Mouse (Mus musculus) MEL (cell line): Measurements from ENCODE around the gene Mast3. TPM values are rescaled to one million over a fixed set of nuclear protein-coding genes. Genes with fewer than 3 reads are reported as not detected.

Experiments
- DNase-seq: peaks from one replicate; pipeline ENCODE4 v3.0.0; 2011; ENCODE audit warnings: low read depth, low spot score
- H3K27ac ChIP-seq: 2 replicates; pipeline ENCODE4 v1.5.1; 2012; ENCODE audit warnings: low read depth, mild to moderate bottlenecking, control low read depth, low read length, moderate library complexity; ENCODE audit not compliant: control insufficient read depth
- H3K27me3 ChIP-seq, 2 experiments: fragments of 150-350 bp in 1 of 2; sonication (generic) in 1 of 2; 2 replicates each; pipeline ENCODE4 v1.6.1; 2012; ENCODE audit warnings: low read length in 2 of 2, mild to moderate bottlenecking in 2 of 2, improper control_type of control experiment in 1 of 2, moderate library complexity in 1 of 2; ENCODE audit not compliant: insufficient read depth in 2 of 2, control insufficient read depth in 1 of 2
- H3K36me3 ChIP-seq, 2 experiments: 2 replicates each; pipeline ENCODE4 v1.6.1; 2012 to 2014; ENCODE audit warnings: low read length in 2 of 2, improper control_type of control experiment in 1 of 2, inconsistent platforms in 1 of 2, mild to moderate bottlenecking in 1 of 2; ENCODE audit not compliant: insufficient read depth in 2 of 2, control insufficient read depth in 1 of 2
- H3K4me1 ChIP-seq, 2 experiments: fragments of 150-350 bp in 1 of 2; sonication (generic) in 1 of 2; 2 replicates each; pipeline ENCODE4 v1.6.1; 2012; ENCODE audit warnings: low read length in 2 of 2, improper control_type of control experiment in 1 of 2, mild to moderate bottlenecking in 1 of 2; ENCODE audit not compliant: insufficient read depth in 2 of 2, control insufficient read depth in 1 of 2
- H3K4me3 ChIP-seq, 2 experiments: fragments of 150-350 bp in 1 of 2; sonication (generic) in 1 of 2; 2 replicates each; pipeline ENCODE4 v1.5.1; 2012; ENCODE audit warnings: low read depth in 2 of 2, low read length in 2 of 2, mild to moderate bottlenecking in 2 of 2, moderate library complexity in 2 of 2, control low read depth in 1 of 2, improper control_type of control experiment in 1 of 2; ENCODE audit not compliant: control insufficient read depth in 1 of 2, insufficient read depth in 1 of 2
- H3K79me2 ChIP-seq: 2 replicates; pipeline ENCODE4 v1.6.1; 2012; ENCODE audit warnings: mild to moderate bottlenecking, low read length, moderate library complexity; ENCODE audit not compliant: control insufficient read depth, poor library complexity, insufficient read depth
- H3K9ac ChIP-seq: 2 replicates; pipeline ENCODE4 v1.6.1; 2012; ENCODE audit warnings: low read depth, mild to moderate bottlenecking, control low read depth, low read length, moderate library complexity; ENCODE audit not compliant: control insufficient read depth, poor library complexity, severe bottlenecking
- H3K9me3 ChIP-seq: fragments of 150-350 bp; sonication (generic); replicated peaks from 2 replicates; pipeline ENCODE4 v1.6.1; 2012; ENCODE audit warnings: mild to moderate bottlenecking, low read length, improper control_type of control experiment, moderate library complexity; ENCODE audit not compliant: insufficient read depth
- CHD1 ChIP-seq: IDR thresholded peaks from 2 replicates; pipeline ENCODE4 v1.6.1; 2012; ENCODE audit warnings: low read depth, mild to moderate bottlenecking, inconsistent platforms, low read length, improper control_type of control experiment
- CTCF ChIP-seq, 3 experiments: IDR thresholded peaks in 2 of 3; conservative IDR thresholded peaks in 1 of 3; 2 replicates each; pipeline ENCODE4 v1.5.1; 2011 to 2012; ENCODE audit warnings: low read length in 3 of 3, low read depth in 2 of 3, mild to moderate bottlenecking in 2 of 3, improper control_type of control experiment in 1 of 3, inconsistent platforms in 1 of 3, mixed read lengths in 1 of 3, moderate library complexity in 1 of 3; ENCODE audit not compliant: control insufficient read depth in 1 of 3, insufficient read depth in 1 of 3, poor library complexity in 1 of 3, severe bottlenecking in 1 of 3
- E2F4 ChIP-seq: IDR thresholded peaks from 2 replicates; pipeline ENCODE4 v1.6.1; 2011; ENCODE audit warnings: low read depth, low read length, improper control_type of control experiment, borderline replicate concordance
- ELF1 ChIP-seq: IDR thresholded peaks from 2 replicates; pipeline ENCODE4 v1.6.1; 2014; ENCODE audit warnings: low read depth, mild to moderate bottlenecking, inconsistent platforms, low read length, improper control_type of control experiment, moderate library complexity
- EP300 ChIP-seq, 2 experiments: IDR thresholded peaks; 2 replicates each; pipeline ENCODE4 v1.6.1; 2011; ENCODE audit warnings: improper control_type of control experiment in 2 of 2, low read length in 2 of 2, low read depth in 1 of 2, mild to moderate bottlenecking in 1 of 2
- GATA1 ChIP-seq: IDR thresholded peaks from 2 replicates; pipeline ENCODE4 v1.6.1; 2011; ENCODE audit warnings: low read depth, low read length, improper control_type of control experiment
- HCFC1 ChIP-seq: IDR thresholded peaks from 2 replicates; pipeline ENCODE4 v1.6.1; 2012; ENCODE audit warnings: low read depth, mild to moderate bottlenecking, inconsistent platforms, low read length, improper control_type of control experiment, moderate library complexity
- JUND ChIP-seq: IDR thresholded peaks from 2 replicates; pipeline ENCODE4 v1.6.1; 2011; ENCODE audit warnings: low read depth, mild to moderate bottlenecking, improper control_type of control experiment, low read length
- MAX ChIP-seq: IDR thresholded peaks from 2 replicates; pipeline ENCODE4 v1.6.1; 2011; ENCODE audit warnings: low read length, improper control_type of control experiment
- MAZ ChIP-seq: IDR thresholded peaks from 2 replicates; pipeline ENCODE4 v1.6.1; 2012; ENCODE audit warnings: low read depth, mild to moderate bottlenecking, inconsistent platforms, low read length, improper control_type of control experiment
- MEF2A ChIP-seq: IDR thresholded peaks from 2 replicates; pipeline ENCODE4 v1.6.1; 2014; ENCODE audit warnings: low read depth, mild to moderate bottlenecking, inconsistent platforms, low read length, improper control_type of control experiment; ENCODE audit not compliant: poor library complexity, insufficient replicate concordance, severe bottlenecking; ENCODE audit errors: extremely low read depth
- NRF1 ChIP-seq: IDR thresholded peaks from 2 replicates; pipeline ENCODE4 v1.6.1; 2014; ENCODE audit warnings: low read depth, mild to moderate bottlenecking, inconsistent platforms, low read length, improper control_type of control experiment, moderate library complexity; ENCODE audit not compliant: poor library complexity, insufficient read depth, severe bottlenecking
- POLR2A ChIP-seq, 2 experiments: IDR thresholded peaks; 2 replicates each; pipeline ENCODE4 v1.6.1; 2011 to 2012; ENCODE audit warnings: low read length in 2 of 2, mild to moderate bottlenecking in 2 of 2, control low read depth in 1 of 2, improper control_type of control experiment in 1 of 2, low read depth in 1 of 2, moderate library complexity in 1 of 2; ENCODE audit not compliant: control insufficient read depth in 1 of 2, insufficient read depth in 1 of 2, poor library complexity in 1 of 2
- POLR2AphosphoS5 ChIP-seq: IDR thresholded peaks from 2 replicates; pipeline ENCODE4 v1.6.1; 2012; ENCODE audit warnings: low read depth, borderline replicate concordance, mild to moderate bottlenecking, inconsistent platforms, low read length, moderate library complexity, mixed read lengths
- RCOR1 ChIP-seq: IDR thresholded peaks from 2 replicates; pipeline ENCODE4 v1.6.1; 2012; ENCODE audit warnings: low read depth, mild to moderate bottlenecking, inconsistent platforms, low read length, improper control_type of control experiment
- SIN3A ChIP-seq: IDR thresholded peaks from 2 replicates; pipeline ENCODE4 v1.6.1; 2012; ENCODE audit warnings: low read length, improper control_type of control experiment, inconsistent platforms
- SMC3 ChIP-seq: IDR thresholded peaks from 2 replicates; pipeline ENCODE4 v1.6.1; 2011; ENCODE audit warnings: low read depth, low read length, improper control_type of control experiment
- TAL1 ChIP-seq: IDR thresholded peaks from 2 replicates; pipeline ENCODE4 v1.6.1; 2012; ENCODE audit warnings: mild to moderate bottlenecking, inconsistent platforms, low read length, moderate library complexity, mixed read lengths
- UBTF ChIP-seq: IDR thresholded peaks from 2 replicates; pipeline ENCODE4 v1.6.1; 2012; ENCODE audit warnings: low read depth, mild to moderate bottlenecking, inconsistent platforms, low read length, improper control_type of control experiment, moderate library complexity, borderline replicate concordance; ENCODE audit not compliant: insufficient read depth
- USF2 ChIP-seq, 2 experiments: IDR thresholded peaks; 2 replicates each; pipeline ENCODE4 v1.6.1; 2011 to 2012; ENCODE audit warnings: improper control_type of control experiment in 2 of 2, low read length in 2 of 2, borderline replicate concordance in 1 of 2, inconsistent platforms in 1 of 2, low read depth in 1 of 2, mild to moderate bottlenecking in 1 of 2; ENCODE audit not compliant: insufficient read depth in 1 of 2
- polyA plus RNA-seq, 2 experiments: library from polyadenylated mRNA; stranded (reverse) in 1 of 2; unstranded in 1 of 2; fragments of >175 nt in 1 of 2; fragments of >200 nt in 1 of 2; gene quantifications; 2 replicates each; pipeline versions ENCODE4 v1.2.1 to v1.2.4; 2012; ENCODE audit warnings: low replicate concordance in 2 of 2, low read depth in 1 of 2; ENCODE audit not compliant: insufficient read length in 2 of 2, insufficient read depth in 1 of 2, missing spikeins in 1 of 2
- total RNA-seq: library from RNA; depleted of rRNA; stranded (reverse); fragments of 300-350 nt; gene quantifications from 2 replicates; pipeline ENCODE4 v1.2.3, GENCODE M21; 2012

The Mast3 gene
- total and polyA plus RNA-seq, 3 experiments, result 13.5 to 54.7 TPM; not detected in 1

- no peak overlapping the region for H3K27ac ChIP-seq
- DNase-seq, result peak; percentile 24
- peaks cover 0 to 19% of the 10 kb centered on the region in 2 experiments; a peak in 2 of 4 replicates for H3K36me3 ChIP-seq
- peaks cover 11% of the 10 kb centered on the region for H3K79me2 ChIP-seq
- no peaks in the 10 kb centered on the region for H3K9me3 ChIP-seq
- no peaks in the 10 kb centered on the region for H3K27me3 ChIP-seq
- peaks cover 8 to 28% of the 10 kb centered on the region in 2 experiments for H3K4me1 ChIP-seq
- H3K4me3 ChIP-seq, result no peak overlapping the region
- H3K9ac ChIP-seq, result no peak overlapping the region
- TF ChIP-seq MAZ (no peak), UBTF (no peak), ELF1 (no peak), CHD1 (no peak), GATA1 (no peak), EP300 (IDR thresholded peaks at IDR 0.05; ENCODE audit: low read depth in 1 of 2, low read length in 2 of 2) (no peak), POLR2AphosphoS5 (no peak), CTCF (IDR thresholded peaks at IDR 0.05 in 2 of 3, conservative IDR thresholded peaks at IDR 0.05 in 1 of 3; ENCODE audit: control insufficient read depth in 1 of 3, insufficient read depth in 1 of 3, low read depth in 2 of 3, low read length in 3 of 3, poor library complexity in 1 of 3, severe bottlenecking in 1 of 3) (no peak), JUND (no peak), TAL1 (no peak), RCOR1 (no peak), MEF2A (no peak), E2F4 (no peak), USF2 (IDR thresholded peaks at IDR 0.05; ENCODE audit: borderline replicate concordance in 1 of 2, insufficient read depth in 1 of 2, low read depth in 1 of 2, low read length in 2 of 2) (no peak), HCFC1 (no peak)
These were observed 46.0 kb downstream of the Mast3 start for GRCm38 (mm10) chr8:70758616-70759561.

- Histone ChIP-seq H3K27me3 (no peaks in the 10 kb centered on the region), H3K27ac (no peak overlapping the region), H3K4me1 (peaks cover 8 to 26% of the 10 kb centered on the region in 2 experiments), H3K4me3 (no peak overlapping the region), H3K79me2 (peaks cover 11% of the 10 kb centered on the region), H3K9me3 (no peaks in the 10 kb centered on the region), H3K9ac (no peak overlapping the region), H3K36me3 (peaks cover 0 to 18% of the 10 kb centered on the region in 2 experiments; a peak in 2 of 4 replicates)
- no peak for TF ChIP-seq NRF1
- no peak for TF ChIP-seq SIN3A
- TF ChIP-seq POLR2A (IDR thresholded peaks at IDR 0.05; ENCODE audit: control insufficient read depth in 1 of 2, insufficient read depth in 1 of 2, low read depth in 1 of 2, low read length in 2 of 2, poor library complexity in 1 of 2), result no peak
- TF ChIP-seq SMC3, result no peak
- no peak for TF ChIP-seq MAX
- TF ChIP-seq CTCF (IDR thresholded peaks at IDR 0.05 in 2 of 3, conservative IDR thresholded peaks at IDR 0.05 in 1 of 3; ENCODE audit: control insufficient read depth in 1 of 3, insufficient read depth in 1 of 3, low read depth in 2 of 3, low read length in 3 of 3, poor library complexity in 1 of 3, severe bottlenecking in 1 of 3), result no peak
- no peak for DNase-seq
These were observed 46.6 kb downstream of the Mast3 start for GRCm38 (mm10) chr8:70758308-70758615.
